Mouse (Mus musculus) intestine, embryonic 14.5 days (tissue): ENCODE data around the gene Scmh1. TPM values are rescaled to one million over a fixed set of nuclear protein-coding genes. Genes with fewer than 3 reads are reported as not detected.

Source experiments
- ATAC-seq: fragments of 200-750 bp; cut with Nextera tagmentation; replicated peaks from 2 replicates; pipeline ENCODE4 v1.8.0; 2017; ENCODE audit warnings: low read depth, moderate number of reproducible peaks, moderate TSS enrichment, moderate library complexity; ENCODE audit not compliant: low FRiP score, low TSS enrichment
- DNase-seq: peaks from one replicate; pipeline ENCODE4 v3.0.0-alpha.2; 2018; ENCODE audit warnings: low spot score
- H3K27ac ChIP-seq: fragments of 300-500 bp; sonication (generic); 2 replicates; pipeline ENCODE4 v1.5.1; 2014; ENCODE audit warnings: low read depth, mild to moderate bottlenecking, control low read depth
- H3K27me3 ChIP-seq: fragments of 300-500 bp; sonication (generic); replicated peaks from 2 replicates; pipeline ENCODE4 v1.6.1; 2014; ENCODE audit warnings: low read length, control low read depth; ENCODE audit not compliant: control insufficient read depth, insufficient read depth
- H3K36me3 ChIP-seq: fragments of 300-500 bp; sonication (generic); 2 replicates; pipeline ENCODE4 v1.6.1; 2014; ENCODE audit warnings: low read length, control low read depth; ENCODE audit not compliant: control insufficient read depth, insufficient read depth
- H3K4me1 ChIP-seq: fragments of 300-500 bp; sonication (generic); replicated peaks from 2 replicates; pipeline ENCODE4 v1.6.1; 2014; ENCODE audit warnings: low read length, control low read depth, mixed read lengths; ENCODE audit not compliant: control insufficient read depth, insufficient read depth
- H3K4me2 ChIP-seq: fragments of 300-500 bp; sonication (generic); 2 replicates; pipeline ENCODE4 v1.6.1; 2014; ENCODE audit warnings: low read length
- H3K4me3 ChIP-seq: fragments of 300-500 bp; sonication (generic); 2 replicates; pipeline ENCODE4 v1.5.1; 2014; ENCODE audit warnings: low read depth, low read length, control low read depth, mixed read lengths
- H3K9ac ChIP-seq: fragments of 300-500 bp; sonication (generic); 2 replicates; pipeline ENCODE4 v1.6.1; 2014; ENCODE audit warnings: mild to moderate bottlenecking, low read length
- H3K9me3 ChIP-seq: fragments of 300-500 bp; sonication (generic); 2 replicates; pipeline ENCODE4 v1.6.1; 2016; ENCODE audit warnings: low read length, control low read depth; ENCODE audit not compliant: control insufficient read depth
- WGBS: fragments of 180-500 bp; shearing (Covaris S2); extraction: QIAGEN DNeasy Blood & Tissue Kit; methylation state at CpG from one replicate; pipeline ENCODE4 v1.1.7; 2014; 5-methylcytosine and 5-hydroxymethylcytosine counted together
- polyA plus RNA-seq: library from polyadenylated mRNA; unstranded; fragments of >200 nt; fragmentation: Nextera tagmentation; extraction: Ambion mirVana; gene quantifications from 2 replicates; pipeline ENCODE4 v1.2.1, GENCODE M21; 2014

Scmh1 gene
- polyA plus RNA-seq, 1 experiment from 2014 or later = 36.6 TPM

DNA sequence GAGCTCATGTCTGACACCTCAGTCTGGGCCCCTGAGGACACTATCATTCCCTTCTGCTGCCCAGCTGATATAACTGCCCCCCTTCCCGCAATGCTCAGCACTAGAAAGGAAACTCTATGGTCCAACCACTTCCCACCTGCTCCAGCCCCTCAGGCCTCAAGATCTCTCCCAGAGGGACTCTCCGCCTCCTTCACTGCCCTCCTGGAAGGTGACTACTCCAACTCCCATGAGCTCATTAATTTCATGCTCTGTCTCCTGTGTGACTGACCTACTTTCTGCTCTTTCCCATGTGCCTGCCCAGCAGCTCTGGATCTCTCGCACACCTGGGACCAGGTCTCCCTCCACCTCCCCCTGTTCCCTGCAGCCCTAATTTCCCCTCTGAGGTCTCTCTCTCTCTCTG, 32.2 kb upstream of the Scmh1 start:
- no peaks in the 10 kb centered on the region for H3K9me3 ChIP-seq
- no peaks in the 10 kb centered on the region for H3K36me3 ChIP-seq
- peaks cover 7% of the 10 kb centered on the region; the same call in 1 of the 2 replicates for H3K4me1 ChIP-seq
- no peak overlapping the region for H3K4me2 ChIP-seq
- ATAC-seq (no peak), DNase-seq (no peak)
- no peak overlapping the region for H3K4me3 ChIP-seq
- no peak overlapping the region for H3K9ac ChIP-seq
- H3K27ac ChIP-seq = no peak overlapping the region
- H3K27me3 ChIP-seq = no peaks in the 10 kb centered on the region
- WGBS = 70% methylated on average over 3 of the region's 3 CpGs

DNA sequence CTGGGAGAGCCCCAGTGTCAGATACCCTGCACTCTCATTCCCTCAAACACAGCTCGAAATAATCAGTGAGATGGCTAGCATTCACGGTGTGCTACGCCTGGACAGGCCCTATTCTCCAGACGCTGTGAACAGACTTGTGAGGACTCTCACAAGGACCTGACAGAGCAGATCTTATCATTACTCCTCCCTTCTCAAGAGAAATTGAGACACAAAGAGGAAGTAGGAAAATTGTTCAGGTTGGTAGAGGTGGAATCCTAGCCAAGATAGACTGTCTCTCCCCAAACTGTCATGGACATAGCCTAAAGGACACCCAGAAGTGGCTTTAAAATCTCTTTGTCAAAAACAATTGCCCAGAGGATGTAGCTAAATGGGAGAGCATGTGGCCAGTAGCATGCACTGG, 31.3 kb upstream of the Scmh1 start:
- Histone ChIP-seq H3K9me3 (no peaks in the 10 kb centered on the region), H3K4me1 (peaks cover 6% of the 10 kb centered on the region; the same call in 1 of the 2 replicates), H3K4me3 (no peak overlapping the region), H3K9ac (no peak overlapping the region), H3K27ac (no peak overlapping the region), H3K27me3 (no peaks in the 10 kb centered on the region), H3K4me2 (no peak overlapping the region), H3K36me3 (no peaks in the 10 kb centered on the region)
- WGBS = 44% methylated on average over 4 of the region's 4 CpGs
- ATAC-seq (no peak), DNase-seq (no peak)

DNA sequence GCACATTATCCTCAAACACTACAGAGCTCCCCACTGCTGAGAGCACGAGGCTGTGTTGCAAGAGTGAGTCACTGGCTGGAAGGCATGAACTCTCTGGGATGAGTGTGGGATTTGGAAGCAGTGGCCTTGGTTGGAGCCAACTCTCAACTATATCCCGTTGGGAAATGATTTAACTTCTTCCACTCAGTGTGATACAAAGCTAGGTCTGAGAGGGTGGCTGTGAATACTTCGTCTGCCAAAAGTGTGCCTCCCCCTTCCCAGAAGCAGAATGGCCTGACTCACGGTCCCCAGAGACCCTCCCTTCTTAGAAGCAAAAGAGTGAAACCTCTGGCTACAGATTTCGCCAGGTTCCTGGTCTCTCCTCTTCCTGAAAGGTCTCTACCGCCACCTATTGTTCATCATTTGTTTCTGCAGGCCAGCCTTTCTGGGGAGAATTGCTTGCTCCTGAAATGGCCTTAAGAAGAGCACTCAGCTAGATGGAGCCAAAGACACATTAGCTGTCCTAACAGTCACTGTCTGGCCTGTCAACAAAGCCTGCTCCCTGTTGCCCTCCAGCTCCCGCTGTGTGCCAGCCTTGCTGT, 24.2 kb upstream of the Scmh1 start:
- Histone ChIP-seq H3K9ac (no peak overlapping the region), H3K4me1 (no peaks in the 10 kb centered on the region), H3K36me3 (no peaks in the 10 kb centered on the region), H3K27me3 (no peaks in the 10 kb centered on the region), H3K4me2 (peak overlapping the region; percentile 10; the same call in 1 of the 2 replicates), H3K4me3 (no peak overlapping the region), H3K27ac (no peak overlapping the region), H3K9me3 (no peaks in the 10 kb centered on the region)
- WGBS = 8% methylated on average over 7 of the region's 7 CpGs
- ATAC-seq (peak; percentile 70), DNase-seq (peak; percentile 81)

DNA sequence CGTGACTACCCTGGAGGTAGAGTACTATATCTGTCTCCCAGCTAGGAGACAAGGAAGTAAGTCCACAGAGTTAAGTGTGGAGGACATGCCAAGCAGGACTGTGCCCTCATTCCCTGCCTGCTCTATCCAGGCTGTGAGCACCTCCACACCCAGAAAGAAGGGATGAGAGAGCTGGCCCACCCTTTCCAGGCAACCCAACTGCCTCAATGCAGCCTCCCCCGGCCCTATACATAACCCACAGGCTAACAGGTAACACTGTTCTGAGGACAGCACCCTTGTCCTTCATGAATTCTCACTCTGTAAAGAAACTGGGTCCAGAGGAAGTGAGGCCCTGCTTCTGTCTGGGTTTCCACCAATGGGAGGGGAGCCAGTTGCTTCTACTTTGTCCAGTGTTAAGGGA, 19.6 kb upstream of the Scmh1 start:
- no peaks in the 10 kb centered on the region for H3K9me3 ChIP-seq
- no peak overlapping the region for H3K9ac ChIP-seq
- no peak overlapping the region for H3K27ac ChIP-seq
- no peaks in the 10 kb centered on the region for H3K27me3 ChIP-seq
- ATAC-seq = no peak
- WGBS = 78% methylated on average over 2 of the region's 2 CpGs
- H3K4me2 ChIP-seq = no peak overlapping the region
- DNase-seq = no peak
- H3K36me3 ChIP-seq = no peaks in the 10 kb centered on the region
- no peak overlapping the region for H3K4me3 ChIP-seq
- H3K4me1 ChIP-seq = no peaks in the 10 kb centered on the region

DNA sequence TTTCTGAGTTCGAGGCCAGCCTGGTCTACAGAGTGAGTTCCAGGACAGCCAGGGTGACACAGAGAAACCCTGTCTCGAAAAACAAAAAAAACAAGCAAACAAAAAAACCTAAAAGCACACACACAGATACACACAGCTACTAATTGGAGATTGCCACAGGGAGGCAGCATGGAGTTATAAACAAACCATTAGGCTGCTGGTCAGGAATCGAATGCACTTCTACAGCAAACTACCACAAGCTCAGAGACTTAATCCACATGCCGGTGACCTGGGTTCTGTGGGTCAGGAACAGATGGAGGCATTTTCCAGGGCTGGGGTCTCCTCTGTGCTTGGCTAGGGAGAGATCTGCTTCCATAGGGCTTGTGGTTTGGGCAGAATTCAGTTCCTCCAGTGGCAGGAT, 17.6 kb upstream of the Scmh1 start:
- Histone ChIP-seq H3K9me3 (no peaks in the 10 kb centered on the region), H3K27me3 (no peaks in the 10 kb centered on the region), H3K36me3 (no peaks in the 10 kb centered on the region), H3K9ac (no peak overlapping the region), H3K4me2 (no peak overlapping the region), H3K4me3 (no peak overlapping the region), H3K27ac (no peak overlapping the region), H3K4me1 (no peaks in the 10 kb centered on the region)
- no peak for ATAC-seq
- peak; percentile 53 for DNase-seq
- WGBS = 42% methylated on average over 4 of the region's 4 CpGs

DNA sequence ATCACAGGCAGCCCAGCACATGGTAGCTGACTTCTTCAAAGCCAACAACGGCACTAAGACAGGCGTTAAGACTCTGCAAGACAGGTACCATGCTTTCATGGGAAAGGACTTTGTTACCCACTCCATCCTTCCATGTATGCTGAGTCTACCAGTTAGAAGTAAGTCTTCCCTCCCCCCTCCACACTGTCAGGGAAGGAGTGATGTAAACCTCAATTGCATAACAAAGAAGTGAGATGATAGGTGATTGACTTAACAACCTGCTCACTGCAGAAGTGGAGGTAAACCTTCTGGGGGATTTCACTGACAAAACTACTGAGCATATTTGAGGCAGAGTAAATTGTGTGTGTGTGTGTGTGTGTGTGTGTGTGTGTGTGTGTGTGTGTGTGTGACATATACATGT, 17.1 kb upstream of the Scmh1 start:
- 75% methylated on average over 2 of the region's 2 CpGs for WGBS
- H3K9ac ChIP-seq = no peak overlapping the region

DNA sequence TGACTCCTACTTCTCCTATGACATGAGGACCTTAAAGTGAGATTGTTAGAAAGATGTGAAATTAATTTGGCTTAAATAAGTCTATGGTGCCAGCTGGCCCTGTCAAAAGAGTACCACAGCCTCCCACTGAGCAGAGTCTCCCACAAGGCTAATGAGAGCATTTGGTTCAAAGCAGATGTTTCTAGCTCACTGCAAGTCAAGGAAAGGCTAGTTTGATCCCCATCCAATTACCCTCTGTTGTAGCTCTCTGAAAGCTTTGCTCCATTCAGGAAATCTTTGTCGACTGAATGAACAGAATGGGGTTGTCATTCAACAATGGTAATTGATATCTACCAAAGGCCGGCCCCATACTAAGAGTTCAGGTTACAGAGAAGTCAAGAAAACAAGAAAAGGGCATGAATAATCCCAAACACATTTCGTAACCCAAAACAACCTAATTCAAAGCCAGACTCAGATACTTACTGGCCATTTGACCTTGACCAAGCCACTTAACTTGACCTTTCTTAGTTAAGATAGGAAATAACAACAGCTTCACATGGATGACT, 16.0 kb upstream of the Scmh1 start:
- Histone ChIP-seq H3K9me3 (no peaks in the 10 kb centered on the region), H3K9ac (no peak overlapping the region), H3K4me1 (0 out of 2 replicates have a peak, but pooled peaks cover 6% of the 10 kb centered on the region), H3K27me3 (no peaks in the 10 kb centered on the region), H3K27ac (no peak overlapping the region), H3K36me3 (no peaks in the 10 kb centered on the region), H3K4me3 (no peak overlapping the region), H3K4me2 (no peak overlapping the region)
- WGBS = 76% methylated on average over 3 of the region's 3 CpGs
- DNase-seq (peak; percentile 40), ATAC-seq (no peak)

More for the DNA sequence above, 17.1 kb upstream of the Scmh1 start:
- Histone ChIP-seq H3K9me3 (no peaks in the 10 kb centered on the region), H3K27ac (no peak overlapping the region), H3K4me2 (no peak overlapping the region), H3K4me3 (no peak overlapping the region), H3K4me1 (0 out of 2 replicates have a peak, but pooled peaks cover 2% of the 10 kb centered on the region), H3K36me3 (no peaks in the 10 kb centered on the region), H3K27me3 (no peaks in the 10 kb centered on the region)
- DNase-seq (no peak), ATAC-seq (no peak)

DNA sequence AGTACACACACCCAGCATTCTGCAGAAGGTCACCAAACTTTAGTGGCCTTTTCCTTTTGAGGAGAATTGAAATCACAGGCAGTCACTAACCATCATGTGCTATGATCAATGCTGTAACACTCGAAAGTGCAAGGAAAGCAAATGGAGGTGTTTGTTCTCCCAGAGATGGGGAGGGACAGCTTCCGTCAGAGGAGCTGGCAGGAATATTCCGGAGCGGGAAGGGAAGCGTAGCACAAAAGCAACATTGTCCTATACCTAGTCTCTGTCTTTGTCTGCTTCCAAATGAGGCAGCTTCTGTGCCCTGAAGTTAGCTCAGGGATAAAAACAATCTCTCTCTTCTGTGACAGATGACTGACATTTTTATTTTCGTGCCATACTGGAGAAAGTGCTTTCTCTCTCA, 15.5 kb upstream of the Scmh1 start:
- Histone ChIP-seq H3K4me2 (no peak overlapping the region), H3K27me3 (no peaks in the 10 kb centered on the region), H3K4me3 (no peak overlapping the region), H3K9me3 (no peaks in the 10 kb centered on the region), H3K9ac (no peak overlapping the region), H3K4me1 (0 out of 2 replicates have a peak, but pooled peaks cover 6% of the 10 kb centered on the region), H3K36me3 (no peaks in the 10 kb centered on the region), H3K27ac (no peak overlapping the region)
- WGBS = 82% methylated on average over 6 of the region's 6 CpGs
- ATAC-seq (no peak), DNase-seq (peak; percentile 23)

DNA sequence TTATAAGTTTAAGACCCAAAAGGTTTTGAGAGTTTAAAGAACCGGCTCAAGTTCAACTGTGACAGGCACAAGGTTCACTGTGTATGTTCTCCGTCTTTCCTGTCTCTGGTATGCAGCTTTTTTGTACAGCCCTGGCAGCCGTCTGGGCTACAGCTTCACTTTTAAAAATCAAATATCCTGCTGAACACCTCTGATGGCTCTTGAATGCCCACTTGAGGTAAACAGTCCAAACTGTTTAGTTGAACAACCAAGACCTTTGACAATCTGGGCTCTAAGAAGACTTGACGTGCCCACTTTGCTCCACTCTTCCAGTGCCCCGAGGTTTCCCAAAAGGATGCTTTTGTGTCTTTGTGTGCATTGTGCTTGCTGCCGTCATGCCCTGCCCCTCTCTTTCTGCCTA, 13.5 kb upstream of the Scmh1 start:
- no peaks in the 10 kb centered on the region for H3K9me3 ChIP-seq
- H3K4me1 ChIP-seq = 0 out of 2 replicates have a peak, but pooled peaks cover 6% of the 10 kb centered on the region
- no peaks in the 10 kb centered on the region for H3K27me3 ChIP-seq
- no peak for ATAC-seq
- H3K4me2 ChIP-seq = no peak overlapping the region
- H3K9ac ChIP-seq = no peak overlapping the region
- H3K27ac ChIP-seq = no peak overlapping the region
- 61% methylated on average over 6 of the region's 6 CpGs for WGBS
- DNase-seq = peak; percentile 38
- no peaks in the 10 kb centered on the region for H3K36me3 ChIP-seq
- no peak overlapping the region for H3K4me3 ChIP-seq
